Mouse (Mus musculus): ENCODE measurements around the gene Gm29644. TPM values are rescaled to one million over a fixed set of nuclear protein-coding genes. Genes with fewer than 3 reads are reported as not detected.
"Not testable (repeated sequence)": the region's sequence is repeated elsewhere in the genome, so short reads cannot be mapped to it uniquely, and the experiment has no call there.

Gm29644 gene
- not detected for total RNA-seq (2021)
- long read RNA-seq, experiment 1, result 0 reads
- long read RNA-seq, experiment 2, result 0 reads

GRCm38 (mm10) chrY:70303187-70303586, at the start of gene Gm29644, which contains the start of gene Gm29423:
Gm29644 (minus strand) TSS chrY:70303343.
Gm29423 (minus strand) TSS chrY:70303287.
- DNase-seq, result not testable (repeated sequence)

- not testable (repeated sequence) for DNase-seq
These were observed 29.6 kb downstream of the Gm29644 start, which contains the start of gene Gm21118 for GRCm38 (mm10) chrY:70273542-70273941. Gm21118 (minus strand) TSS chrY:70273642.

Other genes with a start within 250 kb of the Gm29644 start
- gene Gm21118, start 29.7 kb downstream of the Gm29644 start, total RNA-seq (2021), result not detected
- gene Gm29423, start 56 bp downstream of the Gm29644 start, total RNA-seq (2021), result not detected
- not detected for gene Gm20888, start 138.5 kb upstream of the Gm29644 start, total RNA-seq (2021)

Data from adrenal gland, postnatal 36 days (tissue).